Mouse (Mus musculus): Measurements from ENCODE around the gene Stac2. TPM values are rescaled to one million over a fixed set of nuclear protein-coding genes. Genes with fewer than 3 reads are reported as not detected.
A peak's percentile ranks its signal among the peaks of the same experiment; 100 is the strongest.

Stac2 gene
- polyA plus RNA-seq, 1 experiment from 2014 or later = 0.41 TPM

GRCm38 (mm10) chr11:98026570-98027296 lies 26.5 kb downstream of the Stac2 start, which contains the start of gene Rpl19:
Gene Rpl19 (plus strand): TSS chr11:98026710.
- Histone ChIP-seq H3K4me1 (peaks cover 45% of the 10 kb centered on the region), H3K27me3 (ENCODE audit: low read depth, poor library complexity, severe bottlenecking) (0 out of 2 replicates have a peak, but pooled peaks cover 3% of the 10 kb centered on the region), H3K36me3 (peaks cover 39% of the 10 kb centered on the region), H3K4me3 (peak within 1 kb of the TSS; percentile 99), H3K9me3 (replicated peaks) (no peaks in the 10 kb centered on the region), H3K27ac (replicated peaks) (peak within 1 kb of the TSS; percentile 99)
- WGBS = under 1% methylated on average over 69 of the region's 69 CpGs
- peak; percentile 93 for DNase-seq (ENCODE audit: low spot score)

- Histone ChIP-seq H3K27me3 (ENCODE audit: low read depth, poor library complexity, severe bottlenecking) (peaks cover 8% of the 10 kb centered on the region), H3K4me1 (peaks cover 50% of the 10 kb centered on the region), H3K36me3 (peaks cover 36% of the 10 kb centered on the region), H3K4me3 (peak overlapping the region; percentile 99), H3K9me3 (replicated peaks) (no peaks in the 10 kb centered on the region), H3K27ac (replicated peaks) (peak overlapping the region; percentile 99)
- 7% methylated on average over 15 of the region's 15 CpGs for WGBS
- DNase-seq (ENCODE audit: low spot score) = no peak
Observed at GRCm38 (mm10) chr11:98026248-98026569, 27.1 kb downstream of the Stac2 start.

- no peak overlapping the region for H3K4me3 ChIP-seq
- H3K9me3 ChIP-seq (replicated peaks) = no peaks in the 10 kb centered on the region
- H3K4me1 ChIP-seq = peaks cover 67% of the 10 kb centered on the region
- H3K27ac ChIP-seq (replicated peaks) = no peak overlapping the region
- H3K36me3 ChIP-seq = peaks cover 19% of the 10 kb centered on the region
- DNase-seq (ENCODE audit: low spot score) = no peak
- H3K27me3 ChIP-seq (ENCODE audit: low read depth, poor library complexity, severe bottlenecking) = peaks cover 25% of the 10 kb centered on the region
- 88% methylated on average over 3 of the region's 3 CpGs for WGBS
Observed at GRCm38 (mm10) chr11:98024516-98024915, 28.7 kb downstream of the Stac2 start.

- peak within 1 kb of the TSS; percentile 84 for H3K4me3 ChIP-seq
- WGBS = under 1% methylated on average over 52 of the region's 52 CpGs
- H3K4me1 ChIP-seq = peaks cover 71% of the 10 kb centered on the region
- H3K27me3 ChIP-seq (ENCODE audit: low read depth, poor library complexity, severe bottlenecking) = peaks cover 34% of the 10 kb centered on the region
- DNase-seq (ENCODE audit: low spot score) = peak; percentile 88
- peaks cover 7% of the 10 kb centered on the region for H3K36me3 ChIP-seq
- H3K27ac ChIP-seq (replicated peaks) = peak within 1 kb of the TSS; percentile 96
- no peaks in the 10 kb centered on the region for H3K9me3 ChIP-seq (replicated peaks)
Observed at GRCm38 (mm10) chr11:98022555-98023371, 30.5 kb downstream of the Stac2 start, which contains the start of gene Cacnb1. Gene Cacnb1 (minus strand): TSS chr11:98023034.

- Histone ChIP-seq H3K9me3 (replicated peaks) (no peaks in the 10 kb centered on the region), H3K4me1 (peaks cover 70% of the 10 kb centered on the region), H3K27ac (replicated peaks) (peak overlapping the region; percentile 96), H3K36me3 (peaks cover 10% of the 10 kb centered on the region), H3K4me3 (peak overlapping the region; percentile 84), H3K27me3 (ENCODE audit: low read depth, poor library complexity, severe bottlenecking) (peaks cover 34% of the 10 kb centered on the region)
- under 1% methylated on average over 23 of the region's 23 CpGs for WGBS
- no peak for DNase-seq (ENCODE audit: low spot score)
Observed at GRCm38 (mm10) chr11:98022253-98022554, 31.1 kb downstream of the Stac2 start.

GRCm38 (mm10) chr11:98021565-98022252 lies 31.6 kb downstream of the Stac2 start:
- Histone ChIP-seq H3K4me1 (peaks cover 75% of the 10 kb centered on the region), H3K27ac (replicated peaks) (peak overlapping the region; percentile 96), H3K4me3 (peak overlapping the region; percentile 84), H3K36me3 (peaks cover 15% of the 10 kb centered on the region), H3K9me3 (replicated peaks) (no peaks in the 10 kb centered on the region), H3K27me3 (ENCODE audit: low read depth, poor library complexity, severe bottlenecking) (peaks cover 34% of the 10 kb centered on the region)
- WGBS = 5% methylated on average over 34 of the region's 34 CpGs
- peak; percentile 51 for DNase-seq (ENCODE audit: low spot score)

- Histone ChIP-seq H3K4me1 (peaks cover 75% of the 10 kb centered on the region), H3K27me3 (ENCODE audit: low read depth, poor library complexity, severe bottlenecking) (peaks cover 34% of the 10 kb centered on the region), H3K9me3 (replicated peaks) (no peaks in the 10 kb centered on the region), H3K4me3 (peak overlapping the region; percentile 84), H3K36me3 (peaks cover 21% of the 10 kb centered on the region), H3K27ac (replicated peaks) (0 out of 2 replicates have a peak overlapping the region, but pooled peaks have one; percentile 96)
- DNase-seq (ENCODE audit: low spot score) = no peak
- WGBS = 50% methylated on average over 2 of the region's 2 CpGs
Observed at GRCm38 (mm10) chr11:98021118-98021517, 32.1 kb downstream of the Stac2 start.

GRCm38 (mm10) chr11:98020710-98021109 lies 32.6 kb downstream of the Stac2 start:
- peaks cover 34% of the 10 kb centered on the region for H3K27me3 ChIP-seq (ENCODE audit: low read depth, poor library complexity, severe bottlenecking)
- peaks cover 71% of the 10 kb centered on the region for H3K4me1 ChIP-seq
- H3K9me3 ChIP-seq (replicated peaks) = no peaks in the 10 kb centered on the region
- peak overlapping the region; percentile 84; the same call in 1 of the 2 replicates for H3K4me3 ChIP-seq
- 60% methylated on average over 1 of the region's 1 CpGs for WGBS
- H3K27ac ChIP-seq (replicated peaks) = no peak overlapping the region
- no peak for DNase-seq (ENCODE audit: low spot score)
- peaks cover 25% of the 10 kb centered on the region for H3K36me3 ChIP-seq

- Histone ChIP-seq H3K4me3 (peak overlapping the region; percentile 38), H3K27me3 (ENCODE audit: low read depth, poor library complexity, severe bottlenecking) (peaks cover 34% of the 10 kb centered on the region), H3K4me1 (peaks cover 68% of the 10 kb centered on the region), H3K27ac (replicated peaks) (peak overlapping the region; percentile 70; the same call in 1 of the 2 replicates), H3K36me3 (peaks cover 32% of the 10 kb centered on the region), H3K9me3 (replicated peaks) (no peaks in the 10 kb centered on the region)
- WGBS = 42% methylated on average over 8 of the region's 8 CpGs
- DNase-seq (ENCODE audit: low spot score) = no peak
Observed at GRCm38 (mm10) chr11:98019883-98020610, 33.2 kb downstream of the Stac2 start.

- peak; percentile 60 for DNase-seq (ENCODE audit: low spot score)
- Histone ChIP-seq H3K4me1 (peaks cover 68% of the 10 kb centered on the region), H3K4me3 (peak overlapping the region; percentile 38; the same call in 1 of the 2 replicates), H3K36me3 (peaks cover 40% of the 10 kb centered on the region), H3K27ac (replicated peaks) (peak overlapping the region; percentile 70), H3K27me3 (ENCODE audit: low read depth, poor library complexity, severe bottlenecking) (peaks cover 34% of the 10 kb centered on the region), H3K9me3 (replicated peaks) (no peaks in the 10 kb centered on the region)
- WGBS = 24% methylated on average over 10 of the region's 10 CpGs
Observed at GRCm38 (mm10) chr11:98018858-98019641, 34.2 kb downstream of the Stac2 start.

GRCm38 (mm10) chr11:98018222-98018621 lies 35.0 kb downstream of the Stac2 start:
- H3K36me3 ChIP-seq = peaks cover 45% of the 10 kb centered on the region
- H3K4me3 ChIP-seq = peak overlapping the region; percentile 7; the same call in 1 of the 2 replicates
- H3K27ac ChIP-seq (replicated peaks) = peak overlapping the region; percentile 75
- WGBS = 70% methylated on average over 6 of the region's 6 CpGs
- peaks cover 64% of the 10 kb centered on the region for H3K4me1 ChIP-seq
- no peak for DNase-seq (ENCODE audit: low spot score)
- H3K9me3 ChIP-seq (replicated peaks) = no peaks in the 10 kb centered on the region
- peaks cover 34% of the 10 kb centered on the region for H3K27me3 ChIP-seq (ENCODE audit: low read depth, poor library complexity, severe bottlenecking)

Measured in midbrain, embryonic 10.5 days (tissue).